Mouse (Mus musculus) midbrain, embryonic 14.5 days (tissue): ENCODE measurements around the gene Cyp2d10. TPM values are rescaled to one million over a fixed set of nuclear protein-coding genes. Genes with fewer than 3 reads are reported as not detected.
"Not testable (repeated sequence)": the region's sequence is repeated elsewhere in the genome, so short reads cannot be mapped to it uniquely, and the experiment has no call there.

Experiments
- ATAC-seq: fragments of 200-750 bp; cut with Nextera tagmentation; 2 replicates; pipeline ENCODE4 v1.8.0; 2017; ENCODE audit warnings: moderate number of reproducible peaks, moderate library complexity; ENCODE audit not compliant: low FRiP score, low TSS enrichment
- DNase-seq: peaks from one replicate; pipeline ENCODE4 v3.0.0-alpha.2; 2015
- H3K27ac ChIP-seq: fragments of 300-500 bp; sonication (generic); replicated peaks from 2 replicates; pipeline ENCODE4 v1.5.1; 2014; ENCODE audit warnings: mild to moderate bottlenecking, low read depth, low read length, moderate library complexity
- H3K27me3 ChIP-seq: fragments of 300-500 bp; sonication (generic); 2 replicates; pipeline ENCODE4 v1.6.1; 2014; ENCODE audit warnings: low read length, control low read depth, mixed read lengths; ENCODE audit not compliant: control insufficient read depth, insufficient read depth
- H3K36me3 ChIP-seq: fragments of 300-500 bp; sonication (generic); 2 replicates; pipeline ENCODE4 v1.6.1; 2014; ENCODE audit warnings: low read length, control low read depth; ENCODE audit not compliant: control insufficient read depth, insufficient read depth
- H3K4me1 ChIP-seq: fragments of 300-500 bp; sonication (generic); 2 replicates; pipeline ENCODE4 v1.6.1; 2014; ENCODE audit warnings: mild to moderate bottlenecking, antibody characterized with exemption, low read length, control low read depth; ENCODE audit not compliant: control insufficient read depth, insufficient read depth
- H3K4me2 ChIP-seq: fragments of 300-500 bp; sonication (generic); 2 replicates; pipeline ENCODE4 v1.6.1; 2014; ENCODE audit warnings: mild to moderate bottlenecking, low read length, moderate library complexity
- H3K4me3 ChIP-seq: fragments of 300-500 bp; sonication (generic); replicated peaks from 2 replicates; pipeline ENCODE4 v1.5.1; 2014; ENCODE audit warnings: low read depth, low read length
- H3K9ac ChIP-seq: fragments of 300-500 bp; sonication (generic); replicated peaks from 2 replicates; pipeline ENCODE4 v1.6.1; 2014; ENCODE audit warnings: mild to moderate bottlenecking, low read length, moderate library complexity
- H3K9me3 ChIP-seq: fragments of 300-500 bp; sonication (generic); 2 replicates; pipeline ENCODE4 v1.6.1; 2016; ENCODE audit warnings: low read length, control low read depth, mixed read lengths; ENCODE audit not compliant: control insufficient read depth
- WGBS: fragments of 180-500 bp; shearing (Covaris S2); extraction: QIAGEN DNeasy Blood & Tissue Kit; methylation state at CpG from one replicate; pipeline ENCODE4 v1.1.7; 2014; 5-methylcytosine and 5-hydroxymethylcytosine counted together
- polyA plus RNA-seq: library from polyadenylated mRNA; unstranded; fragments of >200 nt; fragmentation: Nextera tagmentation; extraction: Ambion mirVana; gene quantifications from 2 replicates; pipeline ENCODE4 v1.2.1, GENCODE M21; 2014

The Cyp2d10 gene
- polyA plus RNA-seq, 1 experiment from 2014 or later = not detected

- DNase-seq (no peak), ATAC-seq (no peak)
- H3K9ac ChIP-seq = no peak overlapping the region
- no peaks in the 10 kb centered on the region for H3K4me1 ChIP-seq
- H3K36me3 ChIP-seq = no peaks in the 10 kb centered on the region
- no peaks in the 10 kb centered on the region for H3K9me3 ChIP-seq
- no peak overlapping the region for H3K4me3 ChIP-seq
- 79% methylated on average over 5 of the region's 5 CpGs for WGBS
- no peaks in the 10 kb centered on the region for H3K27me3 ChIP-seq
- H3K27ac ChIP-seq = no peak overlapping the region
- no peak overlapping the region for H3K4me2 ChIP-seq
Measured at GRCm38 (mm10) chr15:82374437-82374836, 32.6 kb downstream of the Cyp2d10 start.

- H3K4me1 ChIP-seq = no peaks in the 10 kb centered on the region
- H3K27me3 ChIP-seq = no peaks in the 10 kb centered on the region
- 87% methylated on average over 5 of the region's 5 CpGs for WGBS
- H3K4me3 ChIP-seq = no peak overlapping the region
- H3K36me3 ChIP-seq = no peaks in the 10 kb centered on the region
- no peak for ATAC-seq
- no peaks in the 10 kb centered on the region for H3K9me3 ChIP-seq
- no peak overlapping the region for H3K9ac ChIP-seq
- no peak overlapping the region for H3K4me2 ChIP-seq
- no peak for DNase-seq
- no peak overlapping the region for H3K27ac ChIP-seq
Measured at GRCm38 (mm10) chr15:82372991-82373390, 34.0 kb downstream of the Cyp2d10 start.

DNA sequence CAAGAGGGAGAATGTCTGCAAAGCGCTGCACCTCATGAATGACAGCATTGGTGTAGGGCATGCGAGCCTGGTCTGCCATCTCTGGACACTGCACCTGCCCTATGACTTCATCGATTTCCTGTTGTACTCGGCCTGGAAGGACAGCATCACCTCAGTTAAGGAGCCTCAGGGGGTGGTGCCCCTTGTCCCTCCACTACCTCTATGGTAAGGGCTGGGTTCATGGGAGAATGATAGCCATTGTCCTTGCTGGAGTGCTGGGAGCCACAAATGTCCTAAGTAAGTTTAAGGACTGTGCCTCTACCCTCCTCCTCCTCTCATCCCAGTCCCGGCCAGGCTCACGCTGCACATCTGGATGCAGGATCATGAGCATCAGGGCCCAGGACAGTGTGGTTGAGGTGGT is 34.5 kb downstream of the Cyp2d10 start:
- Histone ChIP-seq H3K27ac (no peak overlapping the region), H3K36me3 (no peaks in the 10 kb centered on the region), H3K9ac (no peak overlapping the region), H3K4me1 (no peaks in the 10 kb centered on the region), H3K27me3 (no peaks in the 10 kb centered on the region), H3K9me3 (no peaks in the 10 kb centered on the region), H3K4me2 (no peak overlapping the region), H3K4me3 (no peak overlapping the region)
- 91% methylated on average over 6 of the region's 6 CpGs for WGBS
- no peak for ATAC-seq
- no peak for DNase-seq

DNA sequence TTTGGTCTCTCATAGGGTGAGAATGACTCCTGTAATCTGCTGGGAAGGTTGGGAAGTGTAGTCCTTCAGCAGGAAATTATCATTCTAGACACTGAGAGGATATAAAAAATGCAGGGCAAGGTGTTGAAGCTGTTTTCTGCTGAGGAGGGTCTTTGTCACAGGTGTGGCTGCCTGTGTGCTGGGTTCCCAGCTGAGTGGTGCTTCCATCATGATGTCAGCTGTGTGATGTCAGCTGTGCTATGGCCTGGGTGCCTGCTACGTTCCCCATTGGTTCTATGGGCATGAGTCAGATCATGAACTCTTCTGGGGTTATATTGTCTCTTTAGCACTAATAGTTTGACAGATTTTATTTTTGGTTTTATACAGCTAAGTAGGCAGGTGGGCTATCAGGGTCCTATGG is 38.1 kb downstream of the Cyp2d10 start:
- 78% methylated on average over 1 of the region's 1 CpGs for WGBS
- Histone ChIP-seq H3K4me2 (no peak overlapping the region), H3K27ac (no peak overlapping the region), H3K9ac (no peak overlapping the region), H3K4me3 (no peak overlapping the region), H3K36me3 (no peaks in the 10 kb centered on the region), H3K9me3 (no peaks in the 10 kb centered on the region), H3K4me1 (no peaks in the 10 kb centered on the region), H3K27me3 (no peaks in the 10 kb centered on the region)
- DNase-seq (no peak), ATAC-seq (no peak)

- Histone ChIP-seq H3K4me2 (no peak overlapping the region), H3K9me3 (no peaks in the 10 kb centered on the region), H3K4me1 (no peaks in the 10 kb centered on the region), H3K27me3 (no peaks in the 10 kb centered on the region), H3K27ac (no peak overlapping the region), H3K9ac (no peak overlapping the region), H3K4me3 (no peak overlapping the region), H3K36me3 (no peaks in the 10 kb centered on the region)
- ATAC-seq (no peak), DNase-seq (no peak)
- WGBS = 97% methylated on average over 4 of the region's 4 CpGs
Measured at GRCm38 (mm10) chr15:82368146-82368545, 38.8 kb downstream of the Cyp2d10 start.

- 10% methylated on average over 6 of the region's 9 CpGs for WGBS
- not testable (repeated sequence) for H3K4me2 ChIP-seq, H3K9me3 ChIP-seq, H3K27ac ChIP-seq, H3K27me3 ChIP-seq, H3K36me3 ChIP-seq, H3K4me1 ChIP-seq, DNase-seq, ATAC-seq, H3K4me3 ChIP-seq, H3K9ac ChIP-seq
Measured at GRCm38 (mm10) chr15:82364561-82364960, 42.4 kb downstream of the Cyp2d10 start.

GRCm38 (mm10) chr15:82363801-82364200 is 43.2 kb downstream of the Cyp2d10 start:
- H3K27me3 ChIP-seq, H3K9ac ChIP-seq, H3K27ac ChIP-seq, H3K36me3 ChIP-seq, H3K4me2 ChIP-seq, ATAC-seq, H3K4me1 ChIP-seq, DNase-seq, H3K4me3 ChIP-seq, H3K9me3 ChIP-seq: not testable (repeated sequence)
- whole genome bisulfite sequencing = 75% methylated on average over 7 of the region's 12 CpGs

GRCm38 (mm10) chr15:82362234-82362633 is 44.8 kb downstream of the Cyp2d10 start:
- DNase-seq (no peak), ATAC-seq (no peak)
- no peaks in the 10 kb centered on the region for H3K4me1 ChIP-seq
- H3K27ac ChIP-seq = no peak overlapping the region
- no peak overlapping the region for H3K9ac ChIP-seq
- H3K9me3 ChIP-seq = no peaks in the 10 kb centered on the region
- no peak overlapping the region for H3K4me3 ChIP-seq
- no peaks in the 10 kb centered on the region for H3K27me3 ChIP-seq
- H3K4me2 ChIP-seq = no peak overlapping the region
- no peaks in the 10 kb centered on the region for H3K36me3 ChIP-seq
- 88% methylated on average over 4 of the region's 4 CpGs for WGBS

GRCm38 (mm10) chr15:82361459-82362018 is 45.5 kb downstream of the Cyp2d10 start:
- ATAC-seq (no peak), DNase-seq (no peak)
- Histone ChIP-seq H3K4me1 (no peaks in the 10 kb centered on the region), H3K27ac (no peak overlapping the region), H3K4me3 (no peak overlapping the region), H3K9me3 (no peaks in the 10 kb centered on the region), H3K4me2 (no peak overlapping the region), H3K36me3 (no peaks in the 10 kb centered on the region), H3K9ac (no peak overlapping the region), H3K27me3 (no peaks in the 10 kb centered on the region)
- WGBS = 78% methylated on average over 11 of the region's 11 CpGs
